Mouse (Mus musculus) heart, embryonic 15.5 days (tissue): ENCODE measurements around the gene Tomm20. TPM values are rescaled to one million over a fixed set of nuclear protein-coding genes. Genes with fewer than 3 reads are reported as not detected.
"Not testable (repeated sequence)": the region's sequence is repeated elsewhere in the genome, so short reads cannot be mapped to it uniquely, and the experiment has no call there.

Source experiments
- ATAC-seq: fragments of 200-750 bp; cut with Nextera tagmentation; replicated peaks from 2 replicates; pipeline ENCODE4 v1.8.0; 2017; ENCODE audit warnings: low read depth, moderate TSS enrichment; ENCODE audit not compliant: insufficient number of reproducible peaks, insufficient read depth, low FRiP score
- H3K27ac ChIP-seq: fragments of 300-500 bp; sonication (generic); 2 replicates; pipeline ENCODE4 v1.5.1; 2015; ENCODE audit warnings: mild to moderate bottlenecking, inconsistent platforms
- H3K27me3 ChIP-seq: fragments of 300-500 bp; sonication (generic); 2 replicates; pipeline ENCODE4 v1.6.1; 2015; ENCODE audit warnings: inconsistent platforms
- H3K36me3 ChIP-seq: fragments of 300-500 bp; sonication (generic); 2 replicates; pipeline ENCODE4 v1.6.1; 2015; ENCODE audit warnings: mild to moderate bottlenecking, inconsistent platforms
- H3K4me1 ChIP-seq: fragments of 300-500 bp; sonication (generic); replicated peaks from 2 replicates; pipeline ENCODE4 v1.6.1; 2015; ENCODE audit warnings: inconsistent platforms
- H3K4me2 ChIP-seq: fragments of 300-500 bp; sonication (generic); 2 replicates; pipeline ENCODE4 v1.6.1; 2015; ENCODE audit warnings: inconsistent platforms, mild to moderate bottlenecking, moderate library complexity
- H3K4me3 ChIP-seq: fragments of 300-500 bp; sonication (generic); 2 replicates; pipeline ENCODE4 v1.5.1; 2015; ENCODE audit warnings: mild to moderate bottlenecking, inconsistent platforms
- H3K9ac ChIP-seq: fragments of 300-500 bp; sonication (generic); 2 replicates; pipeline ENCODE4 v1.6.1; 2015; ENCODE audit warnings: mild to moderate bottlenecking, inconsistent platforms
- H3K9me3 ChIP-seq: fragments of 300-500 bp; sonication (generic); replicated peaks from 2 replicates; pipeline ENCODE4 v1.6.1; 2016; ENCODE audit warnings: inconsistent platforms
- WGBS: fragments of 180-500 bp; shearing (Covaris S2); methylation state at CpG from one replicate; pipeline ENCODE4 v1.1.7; 2015; ENCODE audit warnings: mixed read lengths; 5-methylcytosine and 5-hydroxymethylcytosine counted together
- polyA plus RNA-seq: library from polyadenylated mRNA; unstranded; fragments of >200 nt; fragmentation: Nextera tagmentation; extraction: Ambion mirVana; gene quantifications from 2 replicates; pipeline ENCODE4 v1.2.1, GENCODE M21; 2015

The Tomm20 gene
- 183 TPM in 2 replicates for polyA plus RNA-seq

- Histone ChIP-seq H3K4me2 (peak within 1 kb of the TSS; percentile 86), H3K27ac (peak within 1 kb of the TSS; percentile 90), H3K4me1 (peaks cover 25% of the 10 kb centered on the region), H3K27me3 (no peaks in the 10 kb centered on the region), H3K36me3 (peaks cover 16% of the 10 kb centered on the region), H3K9me3 (no peaks in the 10 kb centered on the region), H3K4me3 (peak within 1 kb of the TSS; percentile 67), H3K9ac (peak within 1 kb of the TSS; percentile 92)
- peak; percentile 91 for ATAC-seq
- WGBS: under 1% methylated on average over 48 of the region's 48 CpGs
Measured at GRCm38 (mm10) chr8:126945730-126946163, at the start of gene Tomm20. TSS of gene Tomm20 (minus strand) at chr8:126945844.

GRCm38 (mm10) chr8:126994506-126994905 is 48.9 kb upstream of the Tomm20 start:
- no peak for ATAC-seq
- 81% methylated on average over 1 of the region's 1 CpGs for WGBS

GRCm38 (mm10) chr8:126989363-126990153 is 43.9 kb upstream of the Tomm20 start:
- Histone ChIP-seq H3K4me3 (no peak overlapping the region), H3K9ac (no peak overlapping the region), H3K36me3 (no peaks in the 10 kb centered on the region), H3K4me2 (no peak overlapping the region), H3K4me1 (peaks cover 5% of the 10 kb centered on the region; the same call in 1 of the 2 replicates), H3K27me3 (no peaks in the 10 kb centered on the region), H3K9me3 (no peaks in the 10 kb centered on the region), H3K27ac (no peak overlapping the region)
- WGBS: 78% methylated on average over 5 of the region's 5 CpGs
- ATAC-seq: no peak

More at GRCm38 (mm10) chr8:126994506-126994905, 48.9 kb upstream of the Tomm20 start:
- Histone ChIP-seq H3K36me3 (no peaks in the 10 kb centered on the region), H3K27me3 (no peaks in the 10 kb centered on the region), H3K4me1 (no peaks in the 10 kb centered on the region), H3K9ac (no peak overlapping the region), H3K4me2 (no peak overlapping the region), H3K27ac (no peak overlapping the region), H3K9me3 (no peaks in the 10 kb centered on the region), H3K4me3 (no peak overlapping the region)

GRCm38 (mm10) chr8:126988346-126989006 is 42.8 kb upstream of the Tomm20 start:
- Histone ChIP-seq H3K9ac (no peak overlapping the region), H3K4me2 (peak overlapping the region; percentile 20), H3K36me3 (no peaks in the 10 kb centered on the region), H3K4me3 (no peak overlapping the region), H3K27me3 (no peaks in the 10 kb centered on the region), H3K27ac (no peak overlapping the region), H3K4me1 (peaks cover 5% of the 10 kb centered on the region; the same call in 1 of the 2 replicates), H3K9me3 (no peaks in the 10 kb centered on the region)
- ATAC-seq: no peak
- 37% methylated on average over 16 of the region's 16 CpGs for WGBS

GRCm38 (mm10) chr8:126986495-126986894 is 40.9 kb upstream of the Tomm20 start:
- Histone ChIP-seq H3K4me2 (no peak overlapping the region), H3K9me3 (no peaks in the 10 kb centered on the region), H3K4me3 (no peak overlapping the region), H3K27ac (no peak overlapping the region), H3K4me1 (peaks cover 5% of the 10 kb centered on the region; the same call in 1 of the 2 replicates), H3K36me3 (no peaks in the 10 kb centered on the region), H3K27me3 (no peaks in the 10 kb centered on the region), H3K9ac (no peak overlapping the region)
- WGBS: 2% methylated on average over 12 of the region's 12 CpGs
- no peak for ATAC-seq

- Histone ChIP-seq H3K4me2 (no peak overlapping the region), H3K9me3 (no peaks in the 10 kb centered on the region), H3K27me3 (peaks cover 10% of the 10 kb centered on the region), H3K4me1 (peaks cover 7% of the 10 kb centered on the region; the same call in 1 of the 2 replicates), H3K27ac (no peak overlapping the region), H3K36me3 (no peaks in the 10 kb centered on the region), H3K4me3 (no peak overlapping the region), H3K9ac (no peak overlapping the region)
- no peak for ATAC-seq
- WGBS: 69% methylated on average over 5 of the region's 5 CpGs
Measured at GRCm38 (mm10) chr8:126980046-126980445, 34.4 kb upstream of the Tomm20 start.

GRCm38 (mm10) chr8:126979091-126979920 is 33.7 kb upstream of the Tomm20 start:
- H3K4me3 ChIP-seq: peak overlapping the region; percentile 45
- ATAC-seq: no peak
- H3K27ac ChIP-seq: no peak overlapping the region
- H3K27me3 ChIP-seq: peaks cover 10% of the 10 kb centered on the region
- peak overlapping the region; percentile 60 for H3K4me2 ChIP-seq
- WGBS: 16% methylated on average over 27 of the region's 27 CpGs
- H3K36me3 ChIP-seq: no peaks in the 10 kb centered on the region
- no peaks in the 10 kb centered on the region for H3K9me3 ChIP-seq
- peak overlapping the region; percentile 30 for H3K9ac ChIP-seq
- peaks cover 7% of the 10 kb centered on the region; the same call in 1 of the 2 replicates for H3K4me1 ChIP-seq

GRCm38 (mm10) chr8:126978535-126978934 is 32.9 kb upstream of the Tomm20 start:
- not testable (repeated sequence) for H3K4me1 ChIP-seq, H3K9me3 ChIP-seq, H3K27ac ChIP-seq, ATAC-seq, H3K27me3 ChIP-seq, H3K36me3 ChIP-seq
- WGBS: 46% methylated on average over 3 of the region's 3 CpGs
- peak overlapping the region; percentile 30; the same call in 1 of the 2 replicates for H3K9ac ChIP-seq
- peak overlapping the region; percentile 45 for H3K4me3 ChIP-seq
- H3K4me2 ChIP-seq: peak overlapping the region; percentile 60

GRCm38 (mm10) chr8:126978028-126978427 is 32.4 kb upstream of the Tomm20 start:
- peaks cover 7% of the 10 kb centered on the region; the same call in 1 of the 2 replicates for H3K4me1 ChIP-seq
- no peaks in the 10 kb centered on the region for H3K9me3 ChIP-seq
- no peak for ATAC-seq
- H3K4me3 ChIP-seq: no peak overlapping the region
- peaks cover 10% of the 10 kb centered on the region for H3K27me3 ChIP-seq
- H3K4me2 ChIP-seq: no peak overlapping the region
- H3K36me3 ChIP-seq: no peaks in the 10 kb centered on the region
- 76% methylated on average over 10 of the region's 10 CpGs for WGBS
- H3K27ac ChIP-seq: no peak overlapping the region
- no peak overlapping the region for H3K9ac ChIP-seq

- Histone ChIP-seq H3K9ac (no peak overlapping the region), H3K4me2 (no peak overlapping the region), H3K4me3 (no peak overlapping the region), H3K9me3 (no peaks in the 10 kb centered on the region), H3K27me3 (peaks cover 10% of the 10 kb centered on the region), H3K4me1 (peaks cover 7% of the 10 kb centered on the region; the same call in 1 of the 2 replicates), H3K36me3 (no peaks in the 10 kb centered on the region), H3K27ac (no peak overlapping the region)
- ATAC-seq: no peak
- WGBS: 68% methylated on average over 8 of the region's 8 CpGs
Measured at GRCm38 (mm10) chr8:126976608-126977348, 31.1 kb upstream of the Tomm20 start.
